Mouse (Mus musculus): ENCODE measurements around the gene Ddr1. TPM values are rescaled to one million over a fixed set of nuclear protein-coding genes. Genes with fewer than 3 reads are reported as not detected.

Ddr1 gene
- total RNA-seq, 2 experiments from 2014 or later, result not detected

DNA sequence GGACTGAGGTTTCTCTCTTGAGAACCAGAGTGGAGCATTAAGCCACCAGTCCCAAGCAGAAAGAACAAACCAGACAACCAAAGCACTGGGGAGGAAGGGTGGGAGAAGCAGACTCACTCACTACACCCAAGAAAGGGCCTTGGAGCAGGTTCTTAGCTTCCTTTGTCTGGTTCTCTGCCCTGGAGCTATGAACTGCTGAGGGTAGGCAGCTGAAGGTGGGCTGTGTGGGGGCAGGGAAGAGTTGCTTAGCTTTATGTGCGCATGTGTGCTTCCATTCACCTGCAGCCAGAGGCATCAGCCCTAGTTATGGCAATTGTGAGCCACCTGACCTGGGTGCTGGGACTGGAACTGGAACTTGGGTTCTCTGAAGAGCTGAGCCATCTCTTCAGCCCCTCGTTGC lies 51.3 kb downstream of the Ddr1 start:
- no peak for ATAC-seq (replicated peaks; ENCODE audit: low FRiP score, poor library complexity, severe bottlenecking)

- ATAC-seq (replicated peaks; ENCODE audit: low FRiP score, poor library complexity, severe bottlenecking), result no peak
Observed at GRCm38 (mm10) chr17:35649429-35649828, 55.0 kb downstream of the Ddr1 start.

GRCm38 (mm10) chr17:35643609-35644236 lies 60.7 kb downstream of the Ddr1 start, which contains the start of gene Mucl3:
Gene Mucl3 (minus strand): TSS chr17:35643695.
- no peak for ATAC-seq (replicated peaks; ENCODE audit: low FRiP score, poor library complexity, severe bottlenecking)

DNA sequence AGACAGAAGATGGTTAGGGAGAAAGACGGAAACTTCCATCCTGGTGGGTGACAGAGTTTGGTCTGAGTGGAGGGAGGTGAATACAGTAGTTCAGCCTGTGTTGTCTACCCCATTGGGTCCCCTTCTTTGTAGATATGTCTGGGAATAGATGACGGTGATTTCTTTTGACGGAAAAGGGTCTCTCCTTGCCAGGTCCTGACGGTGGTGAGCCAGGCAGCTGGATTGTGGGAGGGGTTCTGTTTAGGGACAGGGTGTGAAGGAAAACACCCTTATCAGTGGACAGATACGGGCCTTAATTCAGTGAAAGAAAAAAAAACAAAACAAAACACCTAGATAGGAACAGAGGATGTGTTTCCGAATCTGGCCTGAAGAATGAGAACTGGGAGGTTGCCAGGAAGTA lies 65.1 kb downstream of the Ddr1 start:
- ATAC-seq (replicated peaks; ENCODE audit: low FRiP score, poor library complexity, severe bottlenecking), result no peak

- no peak for ATAC-seq (replicated peaks; ENCODE audit: low FRiP score, poor library complexity, severe bottlenecking)
Observed at GRCm38 (mm10) chr17:35638475-35639190, 65.8 kb downstream of the Ddr1 start.

GRCm38 (mm10) chr17:35636363-35636762 lies 68.1 kb downstream of the Ddr1 start:
- ATAC-seq (replicated peaks; ENCODE audit: low FRiP score, poor library complexity, severe bottlenecking), result no peak

GRCm38 (mm10) chr17:35635699-35636111 lies 68.7 kb downstream of the Ddr1 start:
- ATAC-seq (replicated peaks; ENCODE audit: low FRiP score, poor library complexity, severe bottlenecking), result peak; percentile 75

- no peak for ATAC-seq (replicated peaks; ENCODE audit: low FRiP score, poor library complexity, severe bottlenecking)
Observed at GRCm38 (mm10) chr17:35635202-35635601, 69.2 kb downstream of the Ddr1 start.

GRCm38 (mm10) chr17:35633992-35634391 lies 70.4 kb downstream of the Ddr1 start:
- no peak for ATAC-seq (replicated peaks; ENCODE audit: low FRiP score, poor library complexity, severe bottlenecking)

Other genes starting within 250 kb of the Ddr1 start
- gene H2-Q10, start 234.5 kb downstream of the Ddr1 start, total RNA-seq (2015; ENCODE audit: low replicate concordance), result 0.84 and 8.3 TPM in 2 replicates
- 1.0 and 2.5 TPM in 2 replicates for gene H2-Q10, start 234.5 kb downstream of the Ddr1 start, total RNA-seq (2017; ENCODE audit: low replicate concordance)
- 1.0 TPM in 1 of 2 replicates, not detected in the other for gene Pou5f1, start 198.6 kb downstream of the Ddr1 start, total RNA-seq (2015; ENCODE audit: low replicate concordance)
- not detected in 2 replicates for gene Pou5f1, start 198.6 kb downstream of the Ddr1 start, total RNA-seq (2017; ENCODE audit: low replicate concordance)
- 18.4 and 30.3 TPM in 2 replicates for gene Tcf19, start 187.8 kb downstream of the Ddr1 start, total RNA-seq (2015; ENCODE audit: low replicate concordance)
- gene Tcf19, start 187.8 kb downstream of the Ddr1 start, total RNA-seq (2017; ENCODE audit: low replicate concordance), result 18.8 and 19.0 TPM in 2 replicates
- gene Cchcr1, start 187.5 kb downstream of the Ddr1 start, total RNA-seq (2015; ENCODE audit: low replicate concordance), result 4.2 and 9.4 TPM in 2 replicates
- 25.9 and 66.8 TPM in 2 replicates for gene Cchcr1, start 187.5 kb downstream of the Ddr1 start, total RNA-seq (2017; ENCODE audit: low replicate concordance)
- gene Psors1c2, start 171.4 kb downstream of the Ddr1 start, total RNA-seq (2015; ENCODE audit: low replicate concordance), result 1.3 TPM in 1 of 2 replicates, not detected in the other
- not detected in 2 replicates for gene Psors1c2, start 171.4 kb downstream of the Ddr1 start, total RNA-seq (2017; ENCODE audit: low replicate concordance)
- not detected in 2 replicates for gene Cdsn, start 152.5 kb downstream of the Ddr1 start, total RNA-seq (2015; ENCODE audit: low replicate concordance)
- gene Cdsn, start 152.5 kb downstream of the Ddr1 start, total RNA-seq (2017; ENCODE audit: low replicate concordance), result not detected in 2 replicates
- gene 2300002M23Rik, start 137.2 kb downstream of the Ddr1 start, total RNA-seq (2015; ENCODE audit: low replicate concordance), result not detected in 2 replicates
- gene 2300002M23Rik, start 137.2 kb downstream of the Ddr1 start, total RNA-seq (2017; ENCODE audit: low replicate concordance), result not detected in 2 replicates
- not detected in 2 replicates for gene Sfta2, start 103.1 kb downstream of the Ddr1 start, total RNA-seq (2015; ENCODE audit: low replicate concordance)
- not detected in 2 replicates for gene Sfta2, start 103.1 kb downstream of the Ddr1 start, total RNA-seq (2017; ENCODE audit: low replicate concordance)
- gene Gm9573, start 78.0 kb downstream of the Ddr1 start, total RNA-seq (2015; ENCODE audit: low replicate concordance), result not detected in 2 replicates
- not detected in 2 replicates for gene Gm9573, start 78.0 kb downstream of the Ddr1 start, total RNA-seq (2017; ENCODE audit: low replicate concordance)
- not detected in 2 replicates for gene Mucl3, start 60.9 kb downstream of the Ddr1 start, total RNA-seq (2015; ENCODE audit: low replicate concordance)
- 0.17 TPM in 1 of 2 replicates, not detected in the other for gene Mucl3, start 60.9 kb downstream of the Ddr1 start, total RNA-seq (2017; ENCODE audit: low replicate concordance)
- 1.9 and 2.9 TPM in 2 replicates for gene Vars2, start 37.0 kb downstream of the Ddr1 start, total RNA-seq (2015; ENCODE audit: low replicate concordance)
- gene Vars2, start 37.0 kb downstream of the Ddr1 start, total RNA-seq (2017; ENCODE audit: low replicate concordance), result 2.1 and 11.0 TPM in 2 replicates
- 3.3 and 5.6 TPM in 2 replicates for gene Gtf2h4, start 30.9 kb downstream of the Ddr1 start, total RNA-seq (2015; ENCODE audit: low replicate concordance)
- 2.6 and 9.8 TPM in 2 replicates for gene Gtf2h4, start 30.9 kb downstream of the Ddr1 start, total RNA-seq (2017; ENCODE audit: low replicate concordance)
- gene Ier3, start 117.1 kb upstream of the Ddr1 start, total RNA-seq (2015; ENCODE audit: low replicate concordance), result 7.5 and 11.9 TPM in 2 replicates
- 2.1 and 8.0 TPM in 2 replicates for gene Ier3, start 117.1 kb upstream of the Ddr1 start, total RNA-seq (2017; ENCODE audit: low replicate concordance)
- gene Flot1, start 118.6 kb upstream of the Ddr1 start, total RNA-seq (2015; ENCODE audit: low replicate concordance), result 20.9 and 37.8 TPM in 2 replicates
- gene Flot1, start 118.6 kb upstream of the Ddr1 start, total RNA-seq (2017; ENCODE audit: low replicate concordance), result 26.1 and 57.7 TPM in 2 replicates
- gene Tubb5, start 133.7 kb upstream of the Ddr1 start, total RNA-seq (2015; ENCODE audit: low replicate concordance), result 243 and 249 TPM in 2 replicates
- gene Tubb5, start 133.7 kb upstream of the Ddr1 start, total RNA-seq (2017; ENCODE audit: low replicate concordance), result 216 and 335 TPM in 2 replicates
- gene Mdc1, start 136.9 kb upstream of the Ddr1 start, total RNA-seq (2015; ENCODE audit: low replicate concordance), result 20.4 and 30.9 TPM in 2 replicates
- 12.4 and 16.4 TPM in 2 replicates for gene Mdc1, start 136.9 kb upstream of the Ddr1 start, total RNA-seq (2017; ENCODE audit: low replicate concordance)
- gene Nrm, start 156.7 kb upstream of the Ddr1 start, total RNA-seq (2015; ENCODE audit: low replicate concordance), result 12.9 and 15.0 TPM in 2 replicates
- gene Nrm, start 156.7 kb upstream of the Ddr1 start, total RNA-seq (2017; ENCODE audit: low replicate concordance), result 3.2 and 20.0 TPM in 2 replicates
- gene Ppp1r18, start 161.0 kb upstream of the Ddr1 start, total RNA-seq (2015; ENCODE audit: low replicate concordance), result 22.5 and 37.0 TPM in 2 replicates
- gene Ppp1r18, start 161.0 kb upstream of the Ddr1 start, total RNA-seq (2017; ENCODE audit: low replicate concordance), result 10.3 and 13.4 TPM in 2 replicates
- gene Dhx16, start 175.2 kb upstream of the Ddr1 start, total RNA-seq (2015; ENCODE audit: low replicate concordance), result 38.6 and 56.0 TPM in 2 replicates
- gene Dhx16, start 175.2 kb upstream of the Ddr1 start, total RNA-seq (2017; ENCODE audit: low replicate concordance), result 30.8 and 38.9 TPM in 2 replicates
- gene 2310061I04Rik, start 192.8 kb upstream of the Ddr1 start, total RNA-seq (2015; ENCODE audit: low replicate concordance), result 17.1 and 21.5 TPM in 2 replicates
- gene 2310061I04Rik, start 192.8 kb upstream of the Ddr1 start, total RNA-seq (2017; ENCODE audit: low replicate concordance), result 3.9 TPM in 1 of 2 replicates, not detected in the other
- 2.3 TPM in 1 of 2 replicates, not detected in the other for gene Atat1, start 205.5 kb upstream of the Ddr1 start, total RNA-seq (2015; ENCODE audit: low replicate concordance)
- 0.56 and 7.1 TPM in 2 replicates for gene Atat1, start 205.5 kb upstream of the Ddr1 start, total RNA-seq (2017; ENCODE audit: low replicate concordance)
- gene Mrps18b, start 211.8 kb upstream of the Ddr1 start, total RNA-seq (2015; ENCODE audit: low replicate concordance), result 7.7 and 32.6 TPM in 2 replicates
- gene Mrps18b, start 211.8 kb upstream of the Ddr1 start, total RNA-seq (2017; ENCODE audit: low replicate concordance), result 7.4 and 18.9 TPM in 2 replicates
- gene Ppp1r10, start 211.8 kb upstream of the Ddr1 start, total RNA-seq (2015; ENCODE audit: low replicate concordance), result 91.1 and 91.3 TPM in 2 replicates
- gene Ppp1r10, start 211.8 kb upstream of the Ddr1 start, total RNA-seq (2017; ENCODE audit: low replicate concordance), result 84.8 and 104 TPM in 2 replicates

All from erythroblast, adult 5-6 weeks (primary cell).